Mouse (Mus musculus): Measurements from ENCODE around the gene Mrpl17.

The Mrpl17 gene

GRCm38 (mm10) chr7:105786506-105787284 is 24.2 kb downstream of the Mrpl17 start:
- DNase-seq: peak; percentile 35

- peak; percentile 30 for DNase-seq
Measured at GRCm38 (mm10) chr7:105784556-105784955, 26.3 kb downstream of the Mrpl17 start.

GRCm38 (mm10) chr7:105783861-105784260 is 27.0 kb downstream of the Mrpl17 start:
- no peak for DNase-seq

DNA sequence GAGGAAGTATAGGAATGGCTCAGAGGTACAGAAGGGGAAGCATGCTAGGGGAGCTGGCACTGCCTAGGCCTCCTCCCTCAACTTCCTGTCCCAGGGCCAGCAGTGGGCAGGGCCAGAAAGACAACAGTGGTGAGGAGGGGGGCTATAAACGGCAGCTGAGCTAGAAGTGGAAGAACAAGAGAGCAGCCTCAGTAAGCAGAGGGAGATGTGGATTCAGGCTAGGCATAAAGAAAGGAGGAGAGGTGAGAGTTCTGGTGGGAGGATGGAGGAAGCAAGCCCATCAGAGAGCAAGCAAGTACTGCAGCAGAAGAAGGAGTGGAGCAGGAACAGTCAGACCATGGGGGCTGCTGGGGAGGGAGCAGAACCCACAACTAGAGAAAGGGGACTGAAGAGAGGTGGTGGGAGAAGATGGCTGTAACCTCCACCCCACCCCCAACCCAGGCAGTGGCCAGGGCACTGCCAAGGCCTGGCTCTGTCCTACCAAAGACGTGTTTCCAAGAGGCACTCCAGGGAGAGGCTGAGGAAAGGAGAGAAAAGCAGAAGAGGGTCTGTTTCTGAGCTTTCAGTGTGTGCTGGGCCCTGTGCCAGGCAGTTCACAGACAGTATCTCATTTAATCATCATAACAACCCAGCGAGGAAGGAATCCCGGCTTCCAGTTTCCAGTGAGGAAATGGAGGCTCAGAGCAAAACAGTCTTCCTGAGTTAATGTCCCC is 32.2 kb downstream of the Mrpl17 start:
- DNase-seq: peak; percentile 77

DNA sequence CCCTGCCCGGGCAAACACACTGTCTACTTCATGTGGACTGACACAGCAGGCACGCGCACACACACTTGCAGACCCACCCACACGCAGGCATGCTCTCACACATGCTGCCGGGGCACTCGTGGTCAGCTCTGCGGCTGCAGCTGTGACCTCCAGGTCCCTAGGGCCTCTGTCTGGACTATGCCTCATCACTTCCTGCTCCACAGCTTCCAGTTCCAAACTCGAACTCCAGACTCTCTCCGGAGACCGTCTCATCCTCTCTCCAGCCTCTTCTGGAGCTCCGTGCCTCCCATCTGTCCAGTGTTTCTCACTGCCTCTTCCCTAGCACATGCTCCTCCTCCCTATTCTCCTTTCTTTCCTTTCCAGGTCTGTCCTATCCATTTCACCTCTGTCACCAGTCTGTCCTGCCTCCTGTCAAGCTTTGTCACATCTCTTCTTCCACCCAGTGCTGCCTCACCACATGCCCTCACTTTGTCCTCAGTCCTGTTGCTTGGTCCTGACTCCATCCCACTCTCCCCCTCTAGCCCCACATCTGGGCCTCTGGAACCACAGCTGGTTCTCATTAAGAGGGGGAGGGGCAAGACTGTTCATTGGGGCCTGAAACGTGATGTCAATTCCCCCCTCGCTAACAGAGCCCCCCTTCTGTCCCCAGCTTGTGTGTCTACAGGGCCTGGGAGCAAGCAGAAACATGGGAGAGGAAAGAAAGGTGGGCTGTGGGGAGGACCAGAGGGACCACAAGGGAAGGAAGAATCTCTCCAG is 32.9 kb downstream of the Mrpl17 start:
- DNase-seq: peak; percentile 83

DNA sequence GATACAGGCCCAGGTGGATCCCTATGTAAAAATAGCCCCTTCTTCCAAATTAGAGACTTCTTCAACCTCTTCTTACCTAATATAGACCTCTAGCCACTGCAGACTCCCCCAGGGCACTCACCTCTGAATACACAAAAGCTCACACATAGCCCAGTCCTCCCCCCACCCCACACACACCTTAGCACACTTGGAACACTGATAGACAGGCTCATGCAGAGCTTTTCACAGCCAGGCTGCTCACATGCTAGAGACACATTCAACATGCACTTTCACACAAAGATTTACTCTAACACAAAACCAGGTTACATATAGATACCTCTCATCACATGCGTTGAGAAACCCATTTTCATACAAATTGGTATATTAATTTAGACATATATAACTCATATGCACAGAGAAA is 33.6 kb downstream of the Mrpl17 start:
- DNase-seq: no peak

DNA sequence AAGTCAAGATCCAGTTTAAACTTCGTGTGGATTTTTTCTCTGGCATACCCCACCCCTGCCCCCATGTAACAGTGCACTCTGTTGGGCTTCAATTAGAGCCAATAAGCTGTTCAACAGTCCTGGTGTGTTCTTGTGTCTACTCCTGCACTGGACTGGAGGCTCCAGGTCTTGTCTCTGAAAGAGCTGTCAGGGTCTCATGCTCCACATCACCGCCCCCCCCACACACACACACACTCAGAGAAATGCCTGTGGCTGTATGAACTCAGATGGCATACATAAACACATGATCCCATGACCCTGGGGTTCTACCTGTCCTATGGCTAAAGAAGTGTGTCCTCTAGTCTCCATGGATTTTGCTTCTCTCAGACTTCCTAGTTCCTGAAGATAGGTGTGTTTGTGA is 34.9 kb downstream of the Mrpl17 start:
- DNase-seq: no peak

- DNase-seq: peak; percentile 79
Measured at GRCm38 (mm10) chr7:105774661-105775060, 36.2 kb downstream of the Mrpl17 start.

GRCm38 (mm10) chr7:105773041-105773440 is 37.9 kb downstream of the Mrpl17 start:
- peak; percentile 39 for DNase-seq

- no peak for DNase-seq
Measured at GRCm38 (mm10) chr7:105772331-105772730, 38.6 kb downstream of the Mrpl17 start.

DNA sequence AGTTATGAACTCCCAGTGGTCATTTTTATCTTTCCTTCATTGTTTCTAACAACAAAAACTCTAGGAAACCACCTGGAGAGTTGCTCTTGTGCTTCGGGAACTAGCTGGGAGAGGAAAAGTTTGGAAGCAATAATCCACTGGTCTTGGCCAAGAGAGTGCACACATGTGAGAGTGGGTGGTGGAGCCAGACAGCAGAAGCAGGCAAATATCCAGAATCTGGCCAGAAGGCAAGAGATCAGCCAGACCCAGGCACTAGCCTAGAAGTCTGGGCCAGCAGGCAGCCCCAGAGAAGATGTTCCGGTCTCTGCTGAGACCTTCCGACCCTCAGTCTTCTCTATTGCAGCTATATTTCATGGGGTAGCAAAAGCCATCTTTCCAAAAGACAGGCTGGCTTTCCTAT is 40.9 kb downstream of the Mrpl17 start:
- DNase-seq: no peak

DNA sequence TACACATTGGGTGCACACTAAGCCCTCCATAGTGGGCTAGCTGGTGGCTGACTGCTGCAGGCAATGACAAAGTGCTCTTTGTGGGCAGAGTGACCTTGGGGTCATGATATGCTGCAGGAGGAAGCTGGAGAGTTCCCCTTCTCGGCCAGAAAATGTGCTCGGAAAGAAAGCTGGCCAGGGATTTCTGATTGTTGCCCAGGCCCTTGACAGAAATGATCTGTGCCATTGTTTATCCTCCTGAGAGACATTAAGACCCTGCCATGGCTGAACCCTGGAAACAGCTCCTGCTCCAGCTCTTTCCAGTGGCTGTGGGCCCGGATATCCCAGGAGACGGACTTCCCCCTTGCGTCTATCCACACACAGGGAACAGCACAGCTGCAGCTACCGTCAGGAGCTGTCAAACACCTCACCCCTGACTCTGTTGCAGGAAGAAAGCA is 43.2 kb downstream of the Mrpl17 start:
- DNase-seq: peak; percentile 69

DNA sequence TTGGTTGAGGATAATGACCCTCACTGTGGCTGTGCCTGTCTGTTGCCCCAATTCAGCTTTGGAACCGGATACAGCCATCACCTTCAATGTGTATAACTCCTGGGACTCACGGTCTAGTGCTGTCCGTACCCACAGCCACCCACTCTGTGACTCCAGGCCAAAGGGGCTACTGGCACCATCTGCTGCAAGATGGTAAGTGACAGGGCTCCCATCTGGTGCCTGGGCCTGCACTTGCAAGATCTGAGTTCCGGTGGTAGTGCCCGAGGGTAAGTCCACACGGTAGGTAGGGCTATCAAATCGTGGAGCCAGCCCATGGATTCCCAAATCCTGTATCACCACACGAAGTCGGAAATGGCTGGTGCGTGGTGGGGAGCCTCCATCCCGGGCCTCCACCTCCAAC is 46.6 kb downstream of the Mrpl17 start:
- no peak for DNase-seq

- no peak for DNase-seq
Measured at GRCm38 (mm10) chr7:105762517-105763270, 48.2 kb downstream of the Mrpl17 start.

DNA sequence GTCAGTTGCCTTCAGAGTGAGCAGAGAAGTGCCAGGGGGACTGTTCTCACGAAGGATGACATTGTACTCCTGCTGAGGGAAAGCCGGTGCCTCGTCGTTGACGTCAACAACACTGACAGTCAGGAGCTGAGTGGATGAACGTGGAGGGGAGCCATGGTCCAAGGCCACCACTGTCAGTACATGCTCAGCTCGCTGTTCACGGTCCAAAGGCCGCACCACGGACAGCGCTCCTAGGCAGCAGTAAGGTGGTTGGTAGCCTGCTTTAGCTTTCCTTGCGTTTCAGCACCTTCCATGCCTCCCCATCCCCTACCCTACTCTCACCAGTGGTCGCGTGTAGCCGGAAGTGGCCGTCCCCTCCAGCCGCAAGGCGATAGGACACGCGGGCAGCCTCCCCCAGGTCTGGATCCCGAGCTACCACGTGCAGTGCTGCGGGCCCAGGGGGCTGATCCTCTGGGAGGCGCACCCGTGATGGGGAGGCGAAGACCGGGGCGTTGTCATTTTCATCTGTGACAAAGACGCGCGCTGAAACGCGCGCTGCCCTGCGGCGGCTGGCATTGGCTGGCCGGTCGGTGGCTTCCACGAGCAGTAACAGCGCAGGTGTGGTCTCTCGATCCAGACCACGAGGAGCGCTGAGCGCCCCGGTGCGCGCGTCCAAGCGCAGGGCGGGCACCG is 49.0 kb downstream of the Mrpl17 start:
- no peak for DNase-seq

DNA sequence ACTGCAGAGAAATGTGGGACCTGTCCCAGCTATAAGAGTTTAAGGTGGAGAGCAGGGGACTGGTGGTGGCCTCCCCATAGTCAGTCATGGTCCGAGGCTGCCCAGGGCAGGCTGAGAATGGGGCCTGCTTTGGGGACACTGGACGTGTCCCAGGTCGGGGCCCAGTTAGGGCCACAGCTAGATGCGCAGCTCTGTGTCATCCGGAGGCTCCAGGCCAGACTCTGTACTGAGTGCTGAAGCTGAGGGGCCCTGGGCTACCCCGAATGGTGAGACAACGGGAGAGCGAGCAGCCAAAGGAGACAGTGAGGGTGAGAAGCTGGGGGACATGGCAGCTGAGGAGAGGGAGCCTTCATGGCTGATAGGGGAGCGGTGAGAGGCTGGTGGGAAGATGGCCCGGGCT is 57.6 kb downstream of the Mrpl17 start:
- DNase-seq: peak; percentile 9
